Mouse (Mus musculus) heart, adult 2 months (tissue): ENCODE measurements around the gene Gmps.

Source experiments
- CTCF ChIP-seq: fragments of 200-600 bp; IDR thresholded peaks from 2 replicates; pipeline ENCODE4 v1.8.1; 2022; ENCODE audit warnings: antibody characterized with exemption, mild to moderate bottlenecking, moderate library complexity
- EP300 ChIP-seq: fragments of 200-500 bp; IDR thresholded peaks from 2 replicates; pipeline ENCODE4 v1.6.1; 2011; ENCODE audit warnings: low read depth, low read length, control low read depth; ENCODE audit not compliant: insufficient read depth
- POLR2A ChIP-seq: fragments of 200-500 bp; IDR thresholded peaks from 2 replicates; pipeline ENCODE4 v1.6.1; 2011; ENCODE audit warnings: mild to moderate bottlenecking, low read depth, low read length, control low read depth; ENCODE audit not compliant: insufficient read depth

DNA sequence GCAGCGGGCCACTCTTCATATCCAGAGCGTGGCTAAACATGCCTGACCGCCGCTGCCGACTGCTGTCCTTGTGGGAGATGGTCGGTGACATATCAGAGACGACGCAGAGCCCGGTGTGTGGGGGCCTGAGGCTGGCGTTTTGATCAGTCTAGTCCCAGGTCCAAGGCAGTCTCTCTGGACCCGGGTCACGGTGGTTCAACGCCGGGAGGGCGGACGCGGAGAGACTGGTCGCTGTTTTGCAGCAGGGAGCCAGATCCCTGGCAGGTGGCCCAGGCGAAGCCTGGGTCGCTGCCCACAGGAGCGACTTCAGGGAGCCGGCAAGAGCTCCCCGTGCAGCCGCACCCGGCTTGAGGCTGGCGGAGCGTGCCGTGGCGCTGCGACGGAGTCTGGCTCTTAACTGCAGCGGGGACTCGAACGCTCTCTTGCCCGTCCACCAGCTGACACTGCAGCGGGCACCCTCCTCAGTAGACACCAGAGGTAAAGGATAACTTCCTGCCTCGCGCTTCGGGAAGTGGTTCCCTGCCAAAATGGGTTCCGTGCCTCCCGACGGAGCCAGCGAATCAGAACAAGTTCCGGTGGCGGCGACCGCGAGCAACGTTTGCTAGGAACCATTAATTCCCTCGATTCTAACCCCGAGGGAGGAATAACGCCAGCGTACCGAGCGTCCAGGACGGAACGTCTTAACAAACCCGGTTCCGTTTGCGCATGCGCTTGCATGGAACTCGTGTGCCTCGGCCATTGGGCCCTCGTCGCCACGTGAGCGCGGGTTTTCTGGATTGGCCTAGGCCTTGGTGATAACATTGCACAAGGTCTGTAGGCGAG, 11.6 kb upstream of the Gmps start, which contains the start of gene Slc33a1:
- peak; percentile 8; the same call in 1 of the 2 replicates for TF ChIP-seq CTCF
- TF ChIP-seq EP300: peak; percentile 97
- peak; percentile 81 for TF ChIP-seq POLR2A
